Mouse (Mus musculus): ENCODE results near the gene Tnfrsf1a.

The Tnfrsf1a gene

DNA sequence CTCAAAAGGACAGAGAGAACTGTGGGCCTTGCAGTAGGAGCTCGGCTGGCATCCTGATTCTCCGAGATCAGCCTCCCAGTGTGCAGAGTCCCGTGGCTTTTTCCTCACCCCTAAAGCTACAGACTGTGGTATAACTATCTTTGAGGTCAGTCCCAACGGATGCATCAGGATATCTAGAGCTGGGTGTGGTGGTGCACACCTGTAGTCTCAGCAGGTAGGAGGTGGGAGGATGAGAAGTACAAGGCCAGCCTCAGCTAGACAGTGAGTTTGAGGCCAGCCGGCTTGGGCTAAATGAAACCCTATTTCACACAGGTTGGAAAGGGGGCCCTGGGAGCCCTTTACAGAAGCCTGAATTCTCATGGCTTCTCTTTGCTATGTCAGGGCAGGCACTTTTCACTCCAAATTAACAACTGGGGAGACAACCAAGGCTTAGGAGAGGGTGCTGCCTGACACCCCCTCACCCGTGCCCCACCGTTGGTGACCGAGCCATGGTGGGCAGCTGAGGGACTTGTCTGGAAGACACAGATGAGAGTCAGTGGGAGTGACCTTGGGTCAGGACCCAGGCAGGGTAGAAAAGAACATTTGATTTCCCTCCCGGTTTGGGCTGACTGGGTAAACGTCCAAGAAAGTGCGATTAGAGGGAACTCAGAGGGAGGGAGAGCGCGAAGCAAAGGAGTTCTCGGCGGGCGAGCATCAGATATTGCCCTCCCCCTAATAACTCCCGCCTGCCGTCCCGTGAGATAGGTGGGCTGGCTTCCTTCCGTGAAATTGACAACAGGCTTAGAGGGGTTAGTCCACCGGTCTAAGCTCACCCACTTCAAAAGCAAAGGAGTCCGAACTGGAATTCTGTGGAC is at the start of gene Tnfrsf1a:
TSS of gene Tnfrsf1a (plus strand) at position 642 of the 854 bp plus-strand sequence.
- POLR2A ChIA-PET = interaction anchor here in 3 of 4 experiments (0.6 to 3.5 kb wide), 22 partner anchors 10 to 243 kb away, joined by 3 to 21 read pairs (median 3); no protein-coding TSS in a partner anchor

DNA sequence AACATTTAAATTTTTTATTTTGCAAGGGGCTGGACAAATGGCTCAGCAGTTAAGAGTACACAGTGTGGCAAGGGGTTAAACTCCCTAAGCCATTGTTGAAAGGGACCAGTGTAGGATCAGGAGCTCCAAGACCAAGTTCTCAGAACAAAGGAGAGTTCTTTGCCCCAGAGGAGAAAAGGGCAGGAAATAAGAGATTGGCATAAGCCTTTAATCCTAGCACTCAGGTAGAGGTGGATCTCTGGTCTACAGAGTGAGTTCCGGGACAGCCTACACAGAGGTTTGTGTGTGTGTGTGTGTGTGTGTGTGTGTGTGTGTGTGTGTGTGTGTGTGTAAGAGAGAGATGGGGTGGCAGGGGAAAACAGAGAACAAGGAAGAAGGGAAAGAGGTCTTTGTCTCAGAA is 48.2 kb upstream of the Tnfrsf1a start:
- CTCF ChIA-PET = no interaction called here
- POLR2A ChIA-PET = interaction anchor here in 1 of 4 experiments (0.6 to 1.2 kb wide), 2 partner anchors 135 to 808 kb away, joined by 3 read pairs; no protein-coding TSS in a partner anchor

More for the DNA sequence above, at the start of gene Tnfrsf1a:
- CTCF ChIA-PET = interaction anchor here in 2 of 4 experiments (0.8 to 1.6 kb wide), 6 partner anchors 11 to 21 kb away, joined by 3 to 5 read pairs (median 3); no protein-coding TSS in a partner anchor

DNA sequence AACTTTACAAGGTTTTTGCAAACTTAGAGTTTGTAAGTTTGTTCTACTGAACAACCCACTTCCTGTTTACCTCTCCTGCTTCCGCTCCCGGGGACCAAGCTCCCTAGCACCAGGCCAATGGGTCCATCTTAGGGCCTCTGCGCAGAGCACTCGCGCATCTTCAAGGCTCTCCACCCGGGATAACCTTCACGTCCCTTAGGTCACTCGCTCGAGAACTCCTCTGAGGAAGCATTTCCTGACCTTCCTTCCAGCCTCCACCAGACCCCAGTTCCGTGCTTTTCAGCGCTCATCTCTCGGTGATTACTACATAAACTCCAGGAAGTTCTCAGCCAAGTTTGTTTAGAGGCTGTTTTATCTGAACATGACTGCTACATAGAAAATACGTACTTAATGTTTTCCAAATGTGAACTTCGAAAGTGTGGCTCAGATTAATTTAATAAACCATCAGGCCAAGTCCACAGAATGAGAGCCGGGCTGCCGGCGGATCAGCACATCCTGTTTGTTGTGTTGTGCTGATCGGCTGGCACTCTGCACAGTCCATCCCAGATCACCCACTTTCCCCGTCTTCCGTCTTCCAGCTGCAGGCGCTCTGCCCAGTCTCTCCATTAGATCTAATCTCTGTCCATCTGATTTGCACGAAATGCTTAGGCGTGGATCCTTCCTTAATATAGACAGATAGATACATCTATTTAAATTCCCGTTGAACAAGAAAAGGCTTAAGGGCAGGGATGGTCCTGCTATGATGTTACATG is 46.8 kb upstream of the Tnfrsf1a start:
- ChIA-PET CTCF (no interaction called here), POLR2A (interaction anchor here in 2 of 4 experiments (0.6 to 0.8 kb wide), 4 partner anchors 106 to 176 kb away, joined by 3 to 5 read pairs (median 3); no protein-coding TSS in a partner anchor)

DNA sequence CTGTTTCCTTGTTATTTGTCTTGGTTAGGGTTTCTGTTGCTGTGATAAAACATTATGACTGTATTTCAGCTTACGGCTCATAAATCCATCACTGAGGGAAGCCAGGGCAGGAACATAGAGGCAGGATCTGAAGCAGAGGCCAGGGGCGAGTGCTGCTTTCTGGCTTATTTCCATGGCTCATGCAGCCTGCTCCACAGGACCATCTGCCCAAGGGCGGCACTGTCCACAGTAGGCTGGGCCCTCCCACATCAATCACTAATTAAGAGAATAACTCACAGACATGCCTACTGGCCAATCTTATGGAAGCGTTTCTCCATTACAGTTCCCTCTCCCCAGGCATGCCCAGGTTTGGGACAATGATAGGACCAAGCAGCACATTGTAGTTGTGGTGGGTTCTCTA is 45.9 kb upstream of the Tnfrsf1a start:
- POLR2A ChIA-PET = interaction anchor here in 1 of 4 experiments (0.7 kb wide), 1 partner anchor 107 kb away, joined by 3 read pairs; no protein-coding TSS in a partner anchor
- CTCF ChIA-PET = no interaction called here

DNA sequence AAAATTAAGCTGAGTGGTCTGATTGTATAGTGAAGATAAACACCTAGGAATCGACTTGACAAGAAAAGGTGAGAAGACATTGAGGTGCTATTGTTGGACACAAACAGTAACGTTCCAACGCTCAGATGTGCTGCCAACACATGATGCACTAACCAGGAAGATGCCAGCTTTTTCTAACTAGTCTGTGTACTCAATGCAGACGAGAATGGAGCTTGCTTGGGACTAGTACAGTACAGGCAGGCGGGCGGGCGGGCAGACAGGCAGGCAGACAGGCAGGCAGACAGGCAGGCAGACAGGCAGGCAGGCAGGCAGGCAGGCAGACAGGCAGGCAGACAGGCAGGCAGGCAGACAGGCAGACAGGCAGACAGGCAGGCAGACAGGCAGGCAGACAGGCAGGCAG is 44.8 kb upstream of the Tnfrsf1a start:
- CTCF ChIA-PET = interaction anchor here in 2 of 4 experiments (0.6 to 1.1 kb wide), 3 partner anchors 13 to 272 kb away, joined by 3 to 4 read pairs (median 3); no protein-coding TSS in a partner anchor
- POLR2A ChIA-PET = interaction anchor here in 2 of 4 experiments (0.7 kb wide), 3 partner anchors 61 to 139 kb away, joined by 3 read pairs; no protein-coding TSS in a partner anchor

DNA sequence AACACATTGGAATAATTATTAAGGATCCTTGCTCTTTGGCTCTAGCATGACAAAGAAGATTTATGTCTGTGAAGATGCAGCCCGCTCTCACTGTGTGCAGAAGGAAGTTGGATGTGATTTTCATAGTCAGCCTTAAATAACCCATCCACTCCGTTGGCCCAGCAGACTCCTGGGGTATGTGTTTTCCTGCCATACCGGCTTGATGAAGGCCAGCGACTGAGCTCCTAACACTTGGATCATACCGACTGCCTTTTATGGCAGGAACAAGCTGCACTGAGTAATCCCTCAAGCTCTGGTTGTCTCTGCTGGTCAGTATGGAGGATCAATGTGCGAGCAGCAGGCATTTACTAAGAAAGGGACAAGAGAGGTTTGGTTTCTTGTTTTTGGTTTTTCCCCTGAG is 43.7 kb upstream of the Tnfrsf1a start:
- POLR2A ChIA-PET = interaction anchor here in 2 of 4 experiments (0.5 to 1.2 kb wide), 2 partner anchors 66 to 375 kb away, joined by 3 to 5 read pairs; no protein-coding TSS in a partner anchor
- CTCF ChIA-PET = no interaction called here

DNA sequence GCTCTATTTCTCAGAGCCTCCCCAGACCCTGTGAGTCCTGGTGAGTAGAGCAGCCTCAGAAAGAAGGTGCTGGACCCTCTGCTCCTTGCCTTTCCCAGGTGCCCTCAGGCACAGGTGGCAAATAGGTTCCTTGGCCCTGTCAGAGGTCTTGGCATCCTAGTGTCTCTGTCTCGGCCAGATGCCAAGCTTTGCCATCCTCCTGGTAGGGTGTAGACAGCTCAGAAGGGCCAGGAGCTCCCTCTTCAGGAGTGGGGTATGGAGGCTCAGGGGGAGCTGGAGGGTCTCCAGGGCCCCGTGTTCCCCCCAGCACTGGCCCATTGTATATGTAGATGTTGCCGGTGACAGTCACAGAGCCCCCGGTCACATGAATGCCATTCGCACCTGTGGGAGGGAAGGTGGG is 42.1 kb upstream of the Tnfrsf1a start:
- CTCF ChIA-PET = interaction anchor here in 1 of 4 experiments (0.6 kb wide), 1 partner anchor 1844 kb away, joined by 3 read pairs; no protein-coding TSS in a partner anchor
- POLR2A ChIA-PET = interaction anchor here in 1 of 4 experiments (0.7 to 1.1 kb wide), 2 partner anchors 37 to 54 kb away, joined by 3 to 5 read pairs; no protein-coding TSS in a partner anchor

DNA sequence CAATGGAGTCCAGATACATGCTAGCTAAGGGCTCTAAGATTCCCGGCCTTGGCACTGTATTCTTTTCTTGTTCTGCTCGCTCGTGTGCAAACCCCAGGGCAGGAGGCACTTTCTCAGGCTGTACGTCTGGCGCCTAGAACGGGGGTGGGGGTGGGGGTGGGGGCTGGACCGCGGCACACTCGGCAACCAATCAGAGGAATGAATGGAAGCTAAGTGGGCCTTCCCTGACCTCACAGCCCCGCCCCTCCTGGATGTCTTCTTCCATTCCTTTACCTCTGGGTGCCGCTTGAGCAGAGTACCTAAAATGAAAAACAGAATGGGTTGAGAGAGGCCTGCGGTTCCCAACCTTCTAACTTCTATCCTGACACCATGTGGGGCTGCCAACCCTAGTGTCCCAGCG is 40.2 kb upstream of the Tnfrsf1a start:
- ChIA-PET CTCF (interaction anchor here in 3 of 4 experiments (0.6 to 1.5 kb wide), 6 partner anchors 9 to 560 kb away, joined by 3 to 7 read pairs (median 4); no protein-coding TSS in a partner anchor), POLR2A (interaction anchor here in 3 of 4 experiments (0.6 to 2.0 kb wide), 17 partner anchors 10 to 449 kb away, joined by 3 to 7 read pairs (median 4); partner anchors contain the start of genes Scnn1a (in 2 of the 3), Gapdh (in 1 of the 3), Mrpl51 (in 1 of the 3) and Ncapd2 (in 1 of the 3))

DNA sequence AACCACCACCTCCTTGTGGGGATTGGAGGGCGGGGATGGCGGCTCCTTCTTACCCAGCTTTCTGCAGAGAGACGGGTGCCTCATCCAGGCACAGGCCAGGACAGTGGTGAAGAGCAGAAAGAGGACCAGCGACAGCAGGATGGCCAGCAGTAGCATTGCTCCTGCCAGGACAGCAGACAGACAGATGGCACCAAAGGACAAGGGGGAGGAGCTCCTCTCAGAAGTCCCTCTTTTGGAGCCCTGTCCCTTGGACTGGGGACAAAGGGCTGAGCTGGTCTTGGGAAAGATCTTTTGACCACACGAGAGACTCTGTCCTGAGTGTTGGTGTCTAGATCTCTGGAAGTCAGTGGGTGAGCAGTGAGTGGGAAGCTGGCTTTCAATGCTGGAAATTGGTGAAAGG is 39.8 kb upstream of the Tnfrsf1a start:
- POLR2A ChIA-PET = interaction anchor here in 3 of 4 experiments (0.6 to 2.0 kb wide), 17 partner anchors 9 to 449 kb away, joined by 3 to 7 read pairs (median 4); partner anchors contain the start of genes Scnn1a (in 2 of the 3), Gapdh (in 1 of the 3), Mrpl51 (in 1 of the 3) and Ncapd2 (in 1 of the 3)
- CTCF ChIA-PET = interaction anchor here (0.5 to 1.5 kb wide), 7 partner anchors 9 to 963 kb away, joined by 3 to 7 read pairs (median 3); no protein-coding TSS in a partner anchor

DNA sequence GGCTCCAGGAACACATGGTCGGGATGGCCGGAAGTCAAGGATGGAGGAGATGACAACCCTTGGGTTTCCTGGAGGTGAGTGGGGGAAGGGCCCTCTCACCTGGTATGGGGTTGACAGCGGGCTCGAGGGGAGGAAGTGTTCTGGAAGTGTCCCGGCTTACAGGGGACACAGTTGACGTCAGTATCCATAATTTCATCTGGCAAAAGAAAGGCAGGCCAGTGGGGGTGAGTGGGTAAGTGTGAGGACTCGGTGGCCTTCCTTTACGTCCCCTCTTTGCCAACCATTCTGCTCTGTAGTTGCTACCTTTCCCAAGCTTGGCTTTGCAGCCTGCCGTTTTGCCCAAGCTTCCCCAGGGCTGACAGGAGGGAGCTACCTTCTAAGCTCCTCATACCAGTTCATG is 37.0 kb upstream of the Tnfrsf1a start:
- POLR2A ChIA-PET = interaction anchor here in 2 of 4 experiments (1.0 to 1.5 kb wide), 3 partner anchors 8 to 94 kb away, joined by 3 to 4 read pairs (median 3); partner anchors contain the start of gene Scnn1a (in 1 of the 2)
- CTCF ChIA-PET = interaction anchor here in 1 of 4 experiments (1.0 kb wide), 1 partner anchor 291 kb away, joined by 3 read pairs; no protein-coding TSS in a partner anchor

DNA sequence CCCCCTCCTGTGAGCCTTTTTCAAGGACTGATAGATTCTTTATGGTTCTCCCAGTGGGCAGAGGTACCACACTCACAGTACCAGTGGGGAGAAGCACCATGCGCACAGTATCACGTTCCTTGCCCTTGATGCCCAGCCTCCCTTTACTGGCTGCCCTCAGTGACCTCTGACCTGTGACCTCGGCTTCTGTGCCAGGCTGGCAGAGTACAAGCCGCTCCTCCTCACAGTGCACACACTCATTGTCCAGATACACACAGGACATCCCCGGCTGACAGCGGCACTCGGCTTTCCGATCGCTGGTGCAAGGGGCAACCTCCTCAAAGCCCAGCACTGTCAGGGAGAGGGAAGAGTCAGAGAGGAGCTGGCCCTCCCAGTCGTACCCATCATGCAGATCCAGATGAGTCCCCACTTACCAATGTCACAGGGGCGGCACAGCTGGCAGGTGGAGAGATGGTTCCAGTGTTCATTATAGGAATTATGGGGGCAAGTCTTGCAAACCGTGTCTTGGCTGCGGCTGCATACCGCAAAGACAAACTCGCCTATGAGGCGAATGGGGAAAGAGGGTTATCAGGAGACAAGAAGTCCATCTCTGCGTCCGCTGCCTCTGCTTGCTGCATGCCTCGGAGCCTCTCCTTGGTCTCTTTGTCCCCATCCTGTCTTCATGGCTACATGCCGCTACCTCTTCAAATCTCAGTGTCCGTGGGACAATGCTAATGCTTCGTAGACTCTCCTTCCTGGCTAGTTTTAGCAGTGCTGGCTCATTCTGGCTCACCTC is 36.4 kb upstream of the Tnfrsf1a start:
- CTCF ChIA-PET = interaction anchor here in 1 of 4 experiments (1.0 kb wide), 1 partner anchor 290 kb away, joined by 3 read pairs; no protein-coding TSS in a partner anchor
- POLR2A ChIA-PET = interaction anchor here in 2 of 4 experiments (1.0 to 1.5 kb wide), 3 partner anchors 8 to 93 kb away, joined by 3 to 4 read pairs (median 3); partner anchors contain the start of gene Scnn1a (in 1 of the 2)

DNA sequence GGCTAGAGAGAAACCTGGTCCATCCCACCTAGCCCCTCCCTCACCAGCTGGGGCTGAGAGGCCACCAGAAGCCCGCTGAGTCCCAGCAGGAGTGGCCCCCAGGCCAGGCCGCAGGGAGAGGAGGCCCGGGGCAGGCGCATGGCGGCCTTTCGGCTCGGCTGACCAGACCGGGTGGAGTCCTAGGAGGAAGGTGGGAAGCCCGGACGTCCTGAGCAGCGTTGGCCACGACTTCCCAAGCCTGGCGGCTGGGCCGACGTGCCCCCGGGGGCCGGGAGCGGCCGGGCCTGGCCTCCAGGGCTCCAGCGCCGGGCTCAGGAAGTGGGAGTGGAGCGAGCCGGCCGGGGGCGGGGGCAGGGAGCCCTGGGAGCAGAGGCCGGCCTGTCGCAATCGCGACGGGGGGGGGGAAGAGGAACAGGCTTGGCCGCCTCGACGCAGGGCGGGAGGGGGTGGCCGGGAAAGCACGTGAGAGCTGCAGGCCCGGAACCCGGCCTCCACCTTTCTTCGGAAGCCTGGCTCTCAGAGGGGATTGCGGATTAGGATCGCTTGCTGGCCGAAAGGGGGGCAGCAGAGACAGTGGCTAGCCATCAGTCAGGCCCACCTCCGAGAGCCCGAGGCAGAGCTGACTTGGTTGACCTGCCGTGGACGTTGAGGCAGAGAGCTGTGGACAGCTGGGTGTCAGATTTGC is 35.5 kb upstream of the Tnfrsf1a start, which contains the start of gene Ltbr:
TSS of gene Ltbr (minus strand) at position 340 of the 685 bp plus-strand sequence.
- ChIA-PET CTCF (interaction anchor here in 1 of 4 experiments (0.7 kb wide), 1 partner anchor 35 kb away, joined by 4 read pairs; no protein-coding TSS in a partner anchor), POLR2A (interaction anchor here in 3 of 4 experiments (0.6 to 1.3 kb wide), 8 partner anchors 9 to 263 kb away, joined by 3 to 5 read pairs (median 3); partner anchors contain the start of genes Mrpl51 (in 1 of the 3) and Ncapd2 (in 1 of the 3))

DNA sequence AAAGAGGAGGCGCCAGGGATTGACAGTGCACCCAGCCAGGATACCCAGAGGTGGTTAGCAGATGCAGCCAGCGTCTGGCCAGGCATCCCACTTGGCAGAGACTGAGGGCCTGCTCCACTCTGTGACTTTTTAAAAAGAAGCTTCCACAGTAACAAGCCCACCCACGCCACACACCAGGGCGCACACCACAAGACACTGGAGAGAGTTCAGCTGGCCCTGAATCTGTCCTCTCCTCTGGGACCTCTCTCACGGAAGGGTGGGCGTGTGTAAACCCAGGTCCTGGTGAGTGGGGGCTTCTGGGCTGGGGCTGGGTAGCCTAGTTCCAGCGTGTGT is 35.0 kb upstream of the Tnfrsf1a start:
- CTCF ChIA-PET = interaction anchor here in 2 of 4 experiments (0.7 to 1.2 kb wide), 2 partner anchors 35 to 49 kb away, joined by 3 to 4 read pairs; no protein-coding TSS in a partner anchor

DNA sequence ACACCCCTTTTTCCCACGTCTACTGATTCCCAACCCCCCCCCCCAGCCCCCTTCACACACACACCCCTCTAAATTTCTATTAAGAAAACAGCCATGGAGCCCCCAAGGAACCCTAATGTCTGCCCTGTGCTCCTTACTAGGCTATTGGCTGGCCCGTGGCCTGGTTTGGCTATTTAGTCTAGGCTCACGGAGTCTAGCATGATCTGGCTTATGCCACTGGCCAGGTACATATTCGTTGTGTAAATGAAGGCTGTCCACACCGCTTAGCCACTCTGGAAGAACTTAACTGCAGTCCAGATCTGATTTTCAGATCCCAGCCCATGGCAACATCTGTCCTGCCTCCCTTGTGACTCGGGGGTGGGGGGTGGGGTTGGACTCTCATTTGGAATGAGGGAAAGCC is 34.4 kb upstream of the Tnfrsf1a start:
- ChIA-PET CTCF (interaction anchor here in 2 of 4 experiments (0.6 to 1.2 kb wide), 3 partner anchors 49 to 293 kb away, joined by 3 to 10 read pairs (median 3); no protein-coding TSS in a partner anchor), POLR2A (interaction anchor here in 3 of 4 experiments (0.8 to 1.3 kb wide), 9 partner anchors 8 to 264 kb away, joined by 3 to 8 read pairs (median 3); partner anchors contain the start of genes Mrpl51 (in 1 of the 3) and Ncapd2 (in 1 of the 3))

More for the DNA sequence above, 35.0 kb upstream of the Tnfrsf1a start:
- POLR2A ChIA-PET = interaction anchor here in 2 of 4 experiments (0.6 to 1.3 kb wide), 8 partner anchors 8 to 263 kb away, joined by 3 to 5 read pairs (median 3); partner anchors contain the start of genes Mrpl51 (in 1 of the 2) and Ncapd2 (in 1 of the 2)

DNA sequence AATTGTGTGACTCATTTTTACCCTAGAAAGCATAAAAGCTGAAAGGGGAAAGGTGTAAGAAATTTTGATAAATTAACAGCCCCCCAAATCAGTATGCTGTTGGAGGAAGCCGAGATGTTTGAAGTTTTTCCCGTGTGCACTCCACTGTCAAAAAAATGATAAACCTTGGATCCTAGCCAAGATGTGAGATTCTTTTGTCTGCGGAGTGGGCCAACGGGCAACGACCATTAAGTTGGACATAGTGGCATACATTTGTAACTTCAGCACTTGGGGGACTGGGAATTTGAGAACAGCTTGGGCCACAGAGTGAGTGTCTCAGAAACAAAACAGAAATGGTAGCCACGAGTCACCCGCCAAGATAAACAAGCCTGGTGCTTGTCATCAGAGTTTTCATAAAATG is 32.1 kb upstream of the Tnfrsf1a start:
- ChIA-PET POLR2A (interaction anchor here in 1 of 4 experiments (1.4 kb wide), 1 partner anchor 31 kb away, joined by 6 read pairs; no protein-coding TSS in a partner anchor), CTCF (no interaction called here)
